Mouse (Mus musculus) heart, postnatal 14 days (tissue): ENCODE measurements around the gene Slc26a10. TPM values are rescaled to one million over a fixed set of nuclear protein-coding genes. Genes with fewer than 3 reads are reported as not detected.
A peak's percentile ranks its signal among the peaks of the same experiment; 100 is the strongest.

Experiments
- DNase-seq, 2 experiments: peaks; one replicate each; pipeline ENCODE4 v3.0.0; 2021 to 2022
- intact Hi-C: fragments of 180-260 bp; cut with DNase I; formaldehyde crosslinking; loops from one replicate; pipeline ENCODE4 v1.15.1; 2025
- long read RNA-seq, 2 experiments: library from polyadenylated mRNA; stranded (forward); transcript quantifications; one replicate each; pipeline ENCODE4 v2.0.0; 2021
- total RNA-seq, 2 experiments: library from RNA; stranded (reverse); gene quantifications; 2 replicates each; pipeline ENCODE4 v1.2.3; 2021

Gene Slc26a10
- total RNA-seq = 10 to 100 TPM; 45.5 to 66.9 TPM
- long read RNA-seq, experiment 1, partial matches to known transcripts = 1 of 9 reads
- long read RNA-seq, experiment 1, other reads (novel, unspliced or antisense) = 8 of 9 reads
- long read RNA-seq, experiment 2, partial matches to known transcripts = 0 of 7 reads
- long read RNA-seq, experiment 2, other reads (novel, unspliced or antisense) = 7 of 7 reads

DNA sequence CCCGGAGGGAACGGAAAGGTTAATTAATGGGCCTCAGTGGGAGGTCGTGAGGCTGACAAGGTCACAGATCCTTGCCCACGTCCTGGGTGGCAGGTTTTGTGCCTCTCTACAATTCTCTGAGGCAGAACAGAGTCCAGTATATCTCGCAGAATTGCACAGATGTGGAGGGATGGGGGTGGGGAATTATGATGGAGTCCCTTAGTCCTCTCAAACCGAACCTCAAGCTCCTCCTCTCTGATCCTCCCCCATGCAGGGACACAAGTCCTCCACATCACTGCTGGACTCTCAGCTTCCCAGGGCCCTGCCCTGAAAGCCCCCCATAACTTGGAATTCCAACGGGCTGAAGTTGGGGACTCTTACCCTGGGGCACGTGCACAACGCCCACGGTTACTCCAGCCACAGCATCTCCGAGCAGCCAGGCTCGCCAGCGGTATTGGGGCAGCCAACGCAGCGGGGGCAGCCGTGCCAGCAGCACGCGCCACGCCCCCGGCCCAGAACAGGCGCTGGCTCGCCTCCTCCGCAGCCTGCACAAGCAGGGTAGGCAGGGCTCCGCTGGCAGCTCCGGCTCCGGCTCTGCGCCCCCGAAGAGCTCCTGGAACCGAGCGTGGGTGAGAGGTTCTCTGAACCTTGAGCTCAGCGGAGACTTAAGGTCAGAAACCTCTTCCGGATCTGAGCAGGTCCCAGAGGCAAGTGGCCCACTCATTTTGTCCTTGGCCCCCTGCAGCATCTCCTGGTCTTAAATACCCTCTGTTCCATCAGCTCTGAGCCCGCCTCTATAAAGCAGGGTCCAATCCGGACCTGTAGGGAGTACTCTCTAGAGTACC, at the start of gene Slc26a10:
TSS of gene Slc26a10 (minus strand) at position 775 of the 824 bp plus-strand sequence.
- intact Hi-C loops = loop anchor here (1.0 to 2.0 kb wide), 2 partner anchors 15 to 48 kb away; partner anchors contain the start of gene Dtx3
- peak in 1 of 2 experiments; percentile 44 for DNase-seq

DNA sequence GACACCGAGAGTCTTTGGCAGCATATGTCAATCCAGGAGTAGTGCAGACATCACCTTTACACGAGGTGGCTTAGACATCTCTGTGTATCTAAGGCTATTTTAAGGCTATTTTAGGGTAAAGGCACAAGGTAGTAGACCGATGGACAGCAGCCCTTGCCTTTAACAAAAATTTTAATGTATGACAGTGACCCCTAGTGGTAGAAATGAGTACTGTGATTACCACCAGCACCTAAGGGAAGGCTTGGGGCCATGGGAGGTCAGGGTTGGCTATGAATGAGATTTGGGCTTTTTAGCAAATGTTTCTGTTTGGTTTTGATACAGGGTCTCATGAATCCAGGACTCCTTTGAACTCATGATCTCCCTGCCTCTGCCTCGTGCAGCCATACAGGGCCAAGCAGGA, 48.5 kb upstream of the Slc26a10 start:
- intact Hi-C loops = loop anchor here (1.0 to 2.0 kb wide), 2 partner anchors 49 to 64 kb away; partner anchors contain the start of genes B4galnt1 and Slc26a10
- DNase-seq = peak; percentile 26 to 73

DNA sequence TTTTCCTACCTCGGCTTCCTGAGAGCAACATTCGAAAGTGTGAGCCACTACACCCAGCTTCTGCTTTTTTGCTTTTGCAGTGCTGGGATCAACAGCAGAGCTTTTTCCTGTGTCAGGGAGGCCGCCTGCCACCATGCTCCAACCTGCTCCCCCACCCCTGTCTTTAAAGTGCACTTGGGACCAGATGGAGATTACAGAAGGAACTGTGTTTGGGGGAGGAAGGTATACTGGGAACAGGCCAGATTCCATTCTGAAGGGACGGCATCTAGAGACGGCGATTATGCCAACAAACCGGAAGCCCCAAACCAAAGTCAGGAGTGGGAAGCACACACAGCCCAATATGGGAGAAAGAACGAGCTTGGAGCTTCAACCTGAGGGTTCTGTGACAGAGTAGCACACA, 46.7 kb upstream of the Slc26a10 start:
- no peak for DNase-seq
- intact Hi-C loops = loop anchor here (1.0 kb wide), 1 partner anchor 50 kb away; no protein-coding TSS in a partner anchor

DNA sequence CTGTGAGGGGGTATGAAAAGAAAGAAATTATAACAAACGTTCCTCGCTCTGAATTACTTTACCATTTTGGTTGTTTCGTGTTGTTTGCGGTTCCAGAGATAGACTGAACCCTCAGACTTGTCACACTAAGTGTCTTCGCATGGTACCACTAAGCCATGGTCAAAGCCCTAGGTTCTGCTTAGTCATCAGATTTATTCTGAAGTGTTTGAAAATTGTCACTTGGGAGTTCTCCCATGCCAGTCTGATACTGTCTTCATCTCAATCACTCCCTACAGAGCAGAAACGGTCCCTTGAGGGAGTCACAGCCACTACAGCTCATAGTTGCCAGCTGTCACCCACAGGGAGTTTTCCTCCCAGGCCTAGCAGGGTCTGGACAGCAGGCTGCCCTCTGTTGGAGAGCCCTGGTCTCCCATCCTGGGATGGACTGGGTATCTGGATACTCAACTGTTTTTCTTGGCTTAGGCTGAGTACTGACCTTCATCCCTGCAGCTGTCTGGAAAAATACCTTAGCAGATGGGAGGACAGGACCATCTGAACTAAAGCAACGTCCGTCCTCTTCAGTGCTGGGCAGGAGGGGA, 46.0 kb upstream of the Slc26a10 start:
- intact Hi-C loops = no loop called here
- DNase-seq = peak in 1 of 2 experiments; percentile 24

DNA sequence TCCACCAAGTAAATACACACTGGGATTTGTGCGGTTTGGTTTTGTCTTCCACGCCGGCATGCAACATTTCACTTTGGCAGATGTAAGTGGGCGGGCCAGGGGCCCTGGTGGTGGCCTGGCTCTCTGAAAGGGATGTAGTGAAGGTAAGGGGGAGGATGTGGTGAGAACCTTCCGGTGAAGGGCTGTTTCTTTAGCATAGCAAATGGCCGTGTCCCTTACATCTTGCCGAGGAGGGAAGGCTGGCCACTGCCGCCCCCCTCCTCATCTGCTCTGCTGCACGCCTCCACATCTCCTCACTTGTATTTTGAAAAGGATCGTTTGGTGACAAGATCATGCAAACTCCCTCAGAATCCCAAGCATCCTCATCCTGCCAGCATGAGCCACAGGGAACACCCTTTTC, 45.3 kb upstream of the Slc26a10 start:
- intact Hi-C loops = no loop called here
- no peak for DNase-seq

DNA sequence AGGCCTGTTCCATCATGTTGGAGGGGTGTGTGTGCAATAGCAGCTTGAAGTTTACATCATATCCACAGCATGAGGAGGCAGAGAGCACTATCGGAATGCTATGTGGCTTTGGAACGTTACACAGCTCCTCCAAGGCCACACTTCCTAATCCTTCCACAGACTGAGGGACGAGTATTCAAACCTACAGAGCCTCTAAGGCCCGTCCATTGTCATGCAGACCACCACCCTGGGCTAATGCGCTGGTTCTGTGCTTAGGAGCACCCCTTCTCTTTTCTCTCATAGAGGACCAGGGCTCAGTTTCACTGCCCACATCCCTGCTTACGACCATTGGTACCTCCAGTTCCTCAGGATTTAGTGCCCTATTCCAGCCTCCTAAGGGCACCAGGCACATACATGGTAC, 44.8 kb upstream of the Slc26a10 start:
- intact Hi-C loops = no loop called here
- no peak for DNase-seq

DNA sequence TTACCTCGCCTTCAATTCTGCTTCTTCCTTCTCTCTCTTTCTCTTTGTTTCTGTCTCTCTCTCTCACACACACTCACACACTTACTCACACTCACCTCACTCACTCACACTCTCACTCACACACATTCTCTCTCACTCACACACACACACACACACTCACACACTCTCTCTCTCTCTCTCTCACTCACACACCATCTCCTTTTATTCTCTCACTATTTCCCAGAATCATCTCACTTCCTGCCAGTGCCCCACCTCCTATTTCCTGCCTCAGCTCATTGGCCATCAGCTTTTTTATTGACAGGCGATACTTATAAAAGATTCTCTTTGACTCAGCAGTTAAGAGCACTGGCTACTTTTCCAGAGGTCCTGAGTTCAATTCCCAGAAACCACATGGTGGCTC, 37.9 kb upstream of the Slc26a10 start:
- intact Hi-C loops = no loop called here
- DNase-seq = no peak

DNA sequence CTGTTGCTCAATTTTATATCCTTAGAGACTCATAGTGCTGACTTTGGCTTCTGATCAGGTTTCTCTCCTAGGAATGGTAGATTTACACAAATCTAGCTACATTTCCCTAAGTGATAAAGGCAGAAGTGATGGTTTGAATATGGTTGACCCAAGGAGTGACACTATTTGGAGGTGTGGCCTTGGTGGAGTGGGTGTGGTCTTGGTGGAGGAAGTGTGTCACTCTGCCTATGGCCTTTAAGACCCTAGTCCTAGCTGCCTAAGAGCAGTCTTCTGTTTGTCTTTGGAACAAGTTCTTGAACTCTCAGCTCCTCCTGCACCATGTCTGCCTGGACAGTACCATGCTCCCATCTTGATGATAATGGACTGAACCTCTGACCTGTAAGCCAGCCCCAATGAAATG, 36.7 kb upstream of the Slc26a10 start:
- intact Hi-C loops = no loop called here
- no peak for DNase-seq

DNA sequence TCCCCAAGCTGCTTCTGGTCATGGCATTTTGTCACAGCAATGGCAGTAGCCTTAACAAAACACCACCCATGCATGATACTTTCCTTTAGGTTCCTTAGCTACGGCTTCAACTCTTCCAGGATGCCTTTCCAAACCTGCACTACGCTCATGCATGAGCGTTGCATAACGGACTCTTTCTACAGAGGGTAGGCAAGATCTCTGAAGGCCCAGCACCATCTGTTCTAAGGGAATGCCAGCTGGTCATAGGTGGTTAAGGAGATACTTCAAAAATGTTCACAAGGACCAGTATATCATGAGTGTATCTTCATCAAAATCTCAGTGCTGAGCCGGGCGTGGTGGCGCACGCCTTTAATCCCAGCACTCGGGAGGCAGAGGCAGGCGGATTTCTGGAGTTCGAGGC, 36.0 kb upstream of the Slc26a10 start:
- DNase-seq = no peak
- intact Hi-C loops = no loop called here

DNA sequence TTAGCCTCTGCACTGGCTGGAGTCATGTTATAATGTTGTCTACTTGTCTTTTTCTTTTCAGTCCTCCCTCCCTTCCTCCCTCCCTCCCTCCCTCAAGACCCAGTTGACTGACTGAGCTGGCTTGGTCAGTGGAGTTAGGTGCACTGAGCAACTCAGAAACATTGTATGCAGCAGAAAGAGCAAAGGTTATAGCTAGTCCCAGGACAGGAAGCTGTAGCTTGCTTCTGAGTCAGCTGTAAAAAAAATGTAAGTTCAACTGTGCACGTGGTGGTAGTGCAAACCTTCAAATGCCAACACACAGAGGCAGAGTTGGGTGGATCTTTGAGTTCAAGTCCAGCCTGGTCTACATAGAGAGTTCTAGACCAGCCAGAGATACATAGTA, 34.0 kb upstream of the Slc26a10 start:
- no peak for DNase-seq
- intact Hi-C loops = no loop called here

DNA sequence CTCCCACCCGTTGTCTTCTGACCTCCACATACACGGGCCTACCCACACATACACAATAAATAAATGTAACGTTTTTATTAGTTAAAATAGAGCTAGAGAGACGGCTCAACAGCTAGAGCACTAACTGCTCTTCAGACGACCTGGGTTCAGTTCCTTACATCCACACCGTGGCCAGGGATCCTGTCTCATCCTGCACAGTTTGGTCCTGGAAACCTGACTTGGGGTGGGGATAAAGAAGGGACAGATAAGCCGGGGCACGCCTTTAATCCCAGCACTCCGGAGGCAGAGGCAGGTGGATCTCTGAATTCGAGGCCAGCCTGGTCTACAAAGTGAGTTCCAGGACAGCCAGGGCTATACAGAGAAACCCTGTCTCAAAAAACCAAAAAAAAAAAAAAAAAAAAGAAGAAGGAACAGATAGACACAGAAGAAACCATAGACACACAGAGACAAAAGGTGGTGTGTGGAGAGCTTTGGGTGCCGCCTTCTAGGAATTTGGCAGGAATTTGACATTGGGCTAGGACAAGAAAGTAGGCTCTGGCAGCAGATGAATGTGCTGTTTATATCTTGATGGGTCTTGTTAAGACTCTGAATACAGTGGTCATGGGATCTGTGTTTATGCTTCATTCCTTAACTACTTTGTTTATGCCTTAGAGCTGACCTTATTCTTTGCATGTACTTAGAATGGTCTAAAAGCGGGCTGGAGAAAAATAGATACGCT, 33.4 kb upstream of the Slc26a10 start:
- no peak for DNase-seq
- intact Hi-C loops = no loop called here

DNA sequence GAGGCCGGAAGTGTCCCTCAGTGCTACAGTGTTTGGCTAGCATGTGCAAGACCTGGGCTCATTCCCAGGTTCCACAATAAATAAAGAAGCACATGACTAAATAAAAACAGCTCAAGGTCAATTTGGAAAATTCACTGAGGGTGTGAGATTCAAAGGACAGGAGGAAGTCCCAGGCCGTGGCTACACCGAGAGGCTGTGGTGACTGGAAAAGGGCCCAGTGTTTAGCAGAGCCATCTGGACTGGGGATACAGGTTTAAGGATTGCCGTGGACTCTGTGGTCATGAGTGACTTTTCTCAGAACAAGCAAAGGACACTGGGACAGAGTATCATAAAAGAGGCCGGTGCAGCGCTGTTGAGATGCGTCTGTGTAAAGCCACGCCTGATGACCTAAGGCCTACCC, 32.8 kb upstream of the Slc26a10 start:
- DNase-seq = no peak
- intact Hi-C loops = no loop called here

DNA sequence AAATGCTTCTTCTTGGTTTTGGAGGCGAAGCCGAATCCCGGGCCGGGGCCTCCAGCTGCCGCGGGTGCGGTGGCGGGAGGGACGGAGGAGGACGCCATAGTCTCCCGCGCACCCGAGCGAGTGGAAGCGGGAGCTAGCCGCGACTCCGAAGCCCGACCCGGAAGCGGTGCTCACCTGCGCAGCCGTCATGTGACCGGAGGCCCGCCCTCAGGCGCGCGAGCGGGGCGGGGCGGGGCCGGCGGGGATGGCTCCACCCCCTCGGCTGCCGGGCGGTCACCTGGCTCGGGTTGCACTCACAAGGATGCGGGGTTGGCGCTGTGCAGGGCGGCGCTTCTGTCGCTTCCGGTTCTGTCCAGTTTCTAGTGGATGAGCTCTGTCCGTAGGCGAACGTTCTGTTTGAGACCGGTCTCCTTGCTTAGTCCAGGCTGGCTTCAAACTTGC, 31.0 kb upstream of the Slc26a10 start, which contains the start of gene Pip4k2c:
TSS of gene Pip4k2c (minus strand) at position 172 of the 441 bp plus-strand sequence.
- DNase-seq = peak; percentile 89 to 91
- intact Hi-C loops = no loop called here

DNA sequence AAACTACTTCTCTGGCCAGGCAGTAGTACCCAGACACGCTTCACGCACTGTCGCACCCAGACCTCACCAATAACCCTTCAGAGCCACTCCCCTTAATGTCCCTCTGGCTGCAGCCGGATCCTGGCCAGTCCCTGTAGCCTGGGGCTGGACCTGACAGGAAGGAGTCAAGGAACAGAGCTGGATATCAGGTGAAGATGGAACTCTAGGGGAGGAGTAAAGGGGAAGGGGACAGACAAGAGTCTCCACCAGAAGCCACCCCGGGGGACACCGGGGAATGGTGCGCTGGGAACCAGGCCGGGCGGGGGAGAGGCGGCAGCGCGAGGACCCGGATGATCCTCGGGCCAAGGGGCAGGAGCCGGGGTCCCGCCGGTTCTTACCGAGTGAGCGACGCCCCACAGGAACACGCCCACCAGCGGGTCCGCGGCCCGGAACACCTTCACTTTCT, 30.5 kb upstream of the Slc26a10 start:
- DNase-seq = peak in 1 of 2 experiments; percentile 49
- intact Hi-C loops = no loop called here

DNA sequence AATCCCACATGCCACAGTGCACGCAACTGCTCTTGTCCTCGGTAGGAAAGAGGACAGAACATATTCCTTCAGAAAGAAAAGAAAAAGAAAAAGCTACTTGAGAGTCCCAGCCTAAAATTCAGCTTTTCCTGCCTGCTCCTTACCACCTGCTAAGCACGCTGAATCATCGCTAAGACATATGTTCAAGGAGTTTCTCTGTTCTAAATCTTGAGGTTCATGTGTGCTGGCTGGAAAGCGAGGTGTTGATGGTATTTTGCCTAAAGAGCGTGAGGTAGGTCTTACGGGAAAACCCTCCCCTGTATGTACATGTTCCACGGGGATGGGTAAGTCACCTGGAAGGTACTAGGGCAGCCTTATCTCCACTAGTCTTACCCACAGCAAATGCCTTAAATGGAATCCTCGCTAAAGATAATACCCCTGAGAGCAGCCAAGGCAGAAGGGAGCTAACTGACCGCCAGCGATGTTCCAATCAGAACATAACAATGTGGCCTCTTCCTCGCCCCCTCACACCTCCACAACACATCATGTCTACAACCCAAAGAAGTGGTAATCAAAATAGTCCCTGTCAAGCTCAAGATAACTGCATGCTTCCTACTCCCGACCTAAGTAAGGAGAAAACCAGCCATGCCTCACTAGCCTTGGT, 29.6 kb upstream of the Slc26a10 start:
- intact Hi-C loops = no loop called here
- no peak for DNase-seq

DNA sequence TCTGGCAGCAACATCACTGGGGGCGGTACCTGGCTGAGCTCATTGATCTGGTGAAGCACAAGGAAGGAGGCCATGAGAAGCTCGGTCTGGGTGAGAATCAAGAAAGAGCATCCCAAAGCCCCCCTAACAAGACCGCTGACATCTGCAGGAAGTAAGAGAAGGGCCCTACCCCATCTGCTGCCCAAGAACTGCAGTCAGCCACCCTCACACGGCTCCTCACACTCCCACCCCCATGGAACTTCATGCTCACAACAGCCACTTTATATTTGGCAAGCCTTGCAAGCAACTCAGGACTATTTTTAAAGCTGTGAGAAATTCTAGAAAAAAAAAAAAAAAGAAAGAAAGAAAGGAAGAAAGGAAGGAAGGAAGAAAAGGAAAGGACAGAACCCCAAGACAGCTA, 28.5 kb upstream of the Slc26a10 start:
- intact Hi-C loops = no loop called here
- no peak for DNase-seq

DNA sequence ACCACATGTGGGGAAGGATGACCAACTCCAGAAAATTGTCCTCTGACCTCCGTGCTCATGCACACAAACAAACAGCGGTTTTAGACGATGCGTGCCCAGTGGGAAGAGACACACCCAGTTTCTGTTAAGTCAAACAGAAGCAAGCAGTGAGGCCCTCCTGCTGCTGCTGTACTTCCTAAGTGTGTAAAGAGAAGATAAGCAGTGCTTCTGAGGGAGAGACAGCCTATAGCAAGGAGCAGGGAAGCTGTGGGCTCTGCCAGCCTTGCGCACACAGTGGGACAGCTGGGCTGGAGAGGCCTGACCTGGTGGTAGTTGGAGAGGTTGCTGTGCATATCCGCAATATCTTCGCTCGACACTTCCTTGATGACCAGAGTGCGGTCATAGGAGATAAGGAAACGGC, 24.9 kb upstream of the Slc26a10 start:
- intact Hi-C loops = no loop called here

DNA sequence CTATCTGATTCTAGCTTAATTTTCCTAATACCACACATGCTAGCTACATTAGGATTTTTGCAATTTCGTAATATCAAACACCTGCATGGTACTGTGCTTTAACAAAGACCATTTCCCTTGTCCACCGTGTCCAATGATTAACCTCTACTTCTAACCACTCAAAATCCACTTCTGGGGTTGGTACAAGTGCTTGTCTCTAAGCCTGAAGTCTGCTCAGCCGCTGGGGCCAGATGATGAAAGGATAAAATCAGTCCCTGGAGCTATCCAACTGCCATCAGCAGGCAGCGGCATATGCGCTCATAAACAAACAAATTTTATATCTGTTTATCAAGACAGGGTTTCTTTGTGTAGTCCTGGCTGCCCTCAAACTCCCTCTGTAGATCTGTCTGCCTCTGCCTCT, 24.1 kb upstream of the Slc26a10 start:
- intact Hi-C loops = no loop called here

More for the DNA sequence above, 24.9 kb upstream of the Slc26a10 start:
- no peak for DNase-seq

DNA sequence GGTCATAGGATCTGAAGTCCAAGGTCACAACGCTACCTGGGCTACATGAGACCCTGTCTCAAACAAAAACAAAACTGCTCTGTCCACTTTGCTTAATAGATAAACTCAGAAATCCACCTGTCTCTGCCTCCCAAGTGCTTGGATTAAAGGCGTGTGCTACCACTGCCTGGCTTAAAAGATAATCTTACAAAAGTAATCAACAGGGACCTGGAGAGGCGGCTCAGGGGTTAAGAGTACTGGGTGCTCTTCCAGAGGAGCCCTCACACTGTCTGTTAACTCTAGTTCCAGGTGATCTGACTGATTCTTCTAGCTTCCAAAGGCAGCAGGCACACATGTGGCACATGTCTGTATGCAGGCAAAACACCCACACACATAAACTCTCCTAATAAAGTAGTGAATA, 22.7 kb upstream of the Slc26a10 start:
- DNase-seq = no peak
- intact Hi-C loops = no loop called here

More for the DNA sequence above, 24.1 kb upstream of the Slc26a10 start:
- no peak for DNase-seq

DNA sequence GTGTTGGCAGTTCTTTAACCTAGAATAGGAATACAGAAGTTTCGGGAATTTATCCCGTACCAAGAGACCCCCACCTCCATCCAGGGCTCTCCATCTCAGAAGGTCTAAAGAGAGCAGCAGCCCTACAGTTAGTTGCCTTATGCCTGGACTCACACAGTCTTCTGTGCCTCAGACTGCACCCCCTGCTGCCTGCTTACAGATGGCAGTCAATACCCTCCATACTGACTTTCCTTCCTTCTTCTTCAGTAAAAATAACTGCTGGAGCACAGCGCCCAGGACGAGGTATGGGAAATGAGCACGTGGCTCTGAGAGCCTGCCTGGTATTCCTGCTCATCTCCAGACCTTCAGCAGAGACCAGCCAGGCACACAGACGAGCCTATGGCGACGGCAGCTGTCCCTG, 19.8 kb upstream of the Slc26a10 start:
- no peak for DNase-seq
- intact Hi-C loops = no loop called here
